ENCODE assay signal across 25 mouse cellular contexts in genomic region chr13:111821727-111822375, GRCm38 (mm10). TPM values are rescaled to one million over a fixed set of nuclear protein-coding genes. Genes with fewer than 3 reads are reported as not detected.
DNase-seq lines count a peak whose midpoint lies in the region; ATAC-seq lines count a peak whose summit lies in the region.
"Had no signal": no experiment of that assay in that cellular context is flagged by ENCODE, and none has a peak within 500 bp of the region (broad histone marks: within the 10 kb centered on the region; RNA-seq: fewer than 3 reads in every experiment).

No protein-coding gene starts in this region.

- intact Hi-C loops in heart, postnatal 25 days (cut with DNase I) = no loop called here

- no peaks in the 10 kb centered on the region for H3K9me3 ChIP-seq in liver, embryonic 16.5 days (replicated peaks; ENCODE audit: control insufficient read depth, low read length)
- H3K9me3 ChIP-seq in forebrain, embryonic 13.5 days (replicated peaks) = no peaks in the 10 kb centered on the region
- H3K9me3 ChIP-seq: embryonic facial prominence, embryonic 13.5 days; hindbrain, embryonic 10.5 days; kidney, embryonic 15.5 days; midbrain, embryonic 13.5 days; neural tube, embryonic 13.5 days had no signal

- peak; percentile 44 for DNase-seq in heart, adult 11 months
- DNase-seq in heart, postnatal 25 days (ENCODE audit: low spot score) = no peak
- peak; percentile 62 for DNase-seq in A20 (ENCODE audit: low read depth, low spot score)
- no peak for DNase-seq in T-cell, adult 2 months (ENCODE audit: low spot score)
- DNase-seq in lung, adult 18-20 months = no peak
- DNase-seq: adrenal gland, adult 2 months; cerebellum, adult 18-20 months; cerebellum, postnatal 25 days; forebrain, postnatal 0 days; gastrocnemius, postnatal 36 days; kidney, adult 11 months; kidney, postnatal 36 days; layer of hippocampus, postnatal 36 days; lung, adult 2 months; lung, postnatal 14 days had no signal

- peak; percentile 59 for ATAC-seq in erythroid progenitor cell, adult 5-6 weeks (replicated peaks; ENCODE audit: low FRiP score, poor library complexity, severe bottlenecking)
- ATAC-seq in liver, embryonic 16.5 days (ENCODE audit: low read depth) = peak; percentile 73
- no peak for ATAC-seq in forebrain, embryonic 13.5 days
- ATAC-seq: CD4-positive, CD25-positive, alpha-beta regulatory T cell, adult 4 months; forebrain, postnatal 0 days; midbrain, embryonic 13.5 days; Patski had no signal

- H3K27me3 ChIP-seq in liver, embryonic 16.5 days (ENCODE audit: control insufficient read depth, insufficient read depth, low read depth, low read length) = no peaks in the 10 kb centered on the region
- no peaks in the 10 kb centered on the region for H3K27me3 ChIP-seq in forebrain, embryonic 13.5 days
- H3K27me3 ChIP-seq: embryonic facial prominence, embryonic 13.5 days; kidney, embryonic 15.5 days; midbrain, embryonic 13.5 days; neural tube, embryonic 13.5 days; Patski had no signal

- H3K4me1 ChIP-seq in liver, embryonic 16.5 days (ENCODE audit: control insufficient read depth, low read depth, low read length) = peaks cover 14% of the 10 kb centered on the region
- H3K4me1 ChIP-seq in forebrain, embryonic 13.5 days = no peaks in the 10 kb centered on the region
- H3K4me1 ChIP-seq: embryonic facial prominence, embryonic 13.5 days; midbrain, embryonic 13.5 days; neural tube, embryonic 13.5 days had no signal

- no peaks in the 10 kb centered on the region for H3K36me3 ChIP-seq in liver, embryonic 16.5 days (ENCODE audit: control insufficient read depth, insufficient read depth)
- H3K36me3 ChIP-seq in forebrain, embryonic 13.5 days (ENCODE audit: poor library complexity, severe bottlenecking) = no peaks in the 10 kb centered on the region
- H3K36me3 ChIP-seq: embryonic facial prominence, embryonic 13.5 days; hindbrain, embryonic 10.5 days; kidney, embryonic 15.5 days; midbrain, embryonic 13.5 days; neural tube, embryonic 13.5 days had no signal

- no peak overlapping the region for H3K4me2 ChIP-seq in liver, embryonic 16.5 days (ENCODE audit: low read depth, low read length)
- no peak overlapping the region for H3K4me2 ChIP-seq in forebrain, embryonic 13.5 days
- H3K4me2 ChIP-seq: embryonic facial prominence, embryonic 13.5 days; kidney, embryonic 15.5 days; midbrain, embryonic 13.5 days; neural tube, embryonic 13.5 days had no signal

- 42% methylated on average over 7 of the region's 7 CpGs for WGBS in liver, embryonic 16.5 days (ENCODE audit: insufficient replicate concordance)
- WGBS in forebrain, embryonic 13.5 days = 92% methylated on average over 7 of the region's 7 CpGs

- H3K9ac ChIP-seq in liver, embryonic 16.5 days (ENCODE audit: low read depth, low read length) = no peak overlapping the region
- H3K9ac ChIP-seq in forebrain, embryonic 13.5 days = no peak overlapping the region
- H3K9ac ChIP-seq: embryonic facial prominence, embryonic 13.5 days; forebrain, postnatal 0 days; kidney, embryonic 15.5 days; midbrain, embryonic 13.5 days; neural tube, embryonic 13.5 days had no signal

- H3K4me3 ChIP-seq in liver, embryonic 16.5 days (ENCODE audit: low read depth, low read length) = no peak overlapping the region
- H3K4me3 ChIP-seq in forebrain, embryonic 13.5 days = no peak overlapping the region
- H3K4me3 ChIP-seq: embryonic facial prominence, embryonic 13.5 days; hindbrain, embryonic 10.5 days; kidney, embryonic 15.5 days; midbrain, embryonic 13.5 days; neural tube, embryonic 13.5 days had no signal

- no peak overlapping the region for H3K27ac ChIP-seq in liver, embryonic 16.5 days (ENCODE audit: low read length)
- no peak overlapping the region for H3K27ac ChIP-seq in forebrain, embryonic 13.5 days
- H3K27ac ChIP-seq: embryonic facial prominence, embryonic 13.5 days; hindbrain, embryonic 10.5 days; kidney, embryonic 15.5 days; midbrain, embryonic 13.5 days; neural tube, embryonic 13.5 days had no signal

RNA-seq across cellular contexts. Expression of gene Map3k1, which starts 13.1 kb away (rescaled TPM):
- 10 to 100 TPM; 27.9 to 33.0 TPM for total RNA-seq in heart, postnatal 25 days (2021)
- 75.0 and 104 TPM in 2 replicates for total RNA-seq in erythroid progenitor cell, adult 5-6 weeks (2015; ENCODE audit: low replicate concordance)
- 124 and 167 TPM in 2 replicates for total RNA-seq in erythroid progenitor cell, adult 5-6 weeks (2017; ENCODE audit: low replicate concordance)
- polyA plus RNA-seq in liver, embryonic 16.5 days (2015; fragmentation: Nextera tagmentation; extraction: Ambion mirVana) = 12.8 and 13.7 TPM in 2 replicates
- polyA plus RNA-seq in forebrain, embryonic 13.5 days (2015; fragmentation: Nextera tagmentation; extraction: Ambion mirVana) = 11.1 and 11.8 TPM in 2 replicates

Comparison
In these comparisons a context has a peak if more than half of its experiments do, and no peak if none do; other contexts are left out.
1. DNase-seq: peak in heart, adult 11 months (single experiment) and A20 (single experiment); none in heart, postnatal 25 days (single experiment), T-cell, adult 2 months (single experiment) and lung, adult 18-20 months (0 of 2).